Mouse (Mus musculus) hindbrain, embryonic 10.5 days (tissue): Measurements from ENCODE around the gene Gm498. TPM values are rescaled to one million over a fixed set of nuclear protein-coding genes. Genes with fewer than 3 reads are reported as not detected.
A peak's percentile ranks its signal among the peaks of the same experiment; 100 is the strongest.

Experiments
- DNase-seq: peaks from one replicate; pipeline ENCODE4 v3.0.0-alpha.2; 2017; ENCODE audit warnings: low spot score
- H3K27ac ChIP-seq: fragments of 300-500 bp; sonication (generic); 2 replicates; pipeline ENCODE4 v1.5.1; 2016; ENCODE audit warnings: mild to moderate bottlenecking, moderate library complexity
- H3K27me3 ChIP-seq: fragments of 300-500 bp; sonication (generic); 2 replicates; pipeline ENCODE4 v1.6.1; 2016; ENCODE audit warnings: mild to moderate bottlenecking; ENCODE audit not compliant: poor library complexity, insufficient read depth, severe bottlenecking
- H3K36me3 ChIP-seq: fragments of 300-500 bp; sonication (generic); 2 replicates; pipeline ENCODE4 v1.6.1; 2016; ENCODE audit warnings: mild to moderate bottlenecking, moderate library complexity
- H3K4me1 ChIP-seq: fragments of 300-500 bp; sonication (generic); replicated peaks from 2 replicates; pipeline ENCODE4 v1.6.1; 2016; ENCODE audit warnings: mild to moderate bottlenecking
- H3K4me3 ChIP-seq: fragments of 300-500 bp; sonication (generic); 2 replicates; pipeline ENCODE4 v1.5.1; 2016; ENCODE audit warnings: mild to moderate bottlenecking, moderate library complexity
- H3K9me3 ChIP-seq: fragments of 300-500 bp; sonication (generic); 2 replicates; pipeline ENCODE4 v1.6.1; 2016; ENCODE audit warnings: mild to moderate bottlenecking, moderate library complexity
- WGBS: fragments of 180-500 bp; shearing (Covaris S2); methylation state at CpG from one replicate; pipeline ENCODE4 v1.1.7; 2016; 5-methylcytosine and 5-hydroxymethylcytosine counted together
- polyA plus RNA-seq: library from polyadenylated mRNA; unstranded; fragments of >200 nt; fragmentation: Nextera tagmentation; extraction: Ambion mirVana; gene quantifications from 2 replicates; pipeline ENCODE4 v1.2.1, GENCODE M21; 2016

The Gm498 gene
- polyA plus RNA-seq, 1 experiment from 2014 or later: not detected

DNA sequence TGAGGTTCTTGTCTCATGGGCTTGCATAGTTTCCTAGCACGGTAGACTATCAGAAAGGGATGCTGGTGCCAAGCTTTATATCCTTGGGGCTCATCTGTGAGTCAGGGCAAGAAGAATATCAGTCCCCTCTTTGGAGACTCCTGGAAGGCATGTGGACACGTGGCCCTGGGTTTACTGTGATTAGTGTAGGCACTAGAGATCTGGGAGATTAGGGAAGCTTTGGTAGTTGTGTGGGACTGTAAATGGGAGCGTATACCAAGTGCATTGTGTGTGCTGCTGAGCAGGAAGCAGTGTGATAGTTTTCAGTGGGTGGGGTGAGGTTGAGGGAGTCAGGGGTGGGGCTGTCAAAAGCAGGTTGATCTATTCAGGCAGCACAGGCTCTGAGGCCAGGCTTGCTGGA lies 31.7 kb upstream of the Gm498 start:
- H3K9me3 ChIP-seq: no peaks in the 10 kb centered on the region
- peaks cover 73% of the 10 kb centered on the region for H3K36me3 ChIP-seq
- H3K27me3 ChIP-seq: no peaks in the 10 kb centered on the region
- no peak for DNase-seq
- WGBS: 89% methylated on average over 3 of the region's 3 CpGs
- no peak overlapping the region for H3K4me3 ChIP-seq
- H3K27ac ChIP-seq: no peak overlapping the region
- peaks cover 39% of the 10 kb centered on the region for H3K4me1 ChIP-seq

DNA sequence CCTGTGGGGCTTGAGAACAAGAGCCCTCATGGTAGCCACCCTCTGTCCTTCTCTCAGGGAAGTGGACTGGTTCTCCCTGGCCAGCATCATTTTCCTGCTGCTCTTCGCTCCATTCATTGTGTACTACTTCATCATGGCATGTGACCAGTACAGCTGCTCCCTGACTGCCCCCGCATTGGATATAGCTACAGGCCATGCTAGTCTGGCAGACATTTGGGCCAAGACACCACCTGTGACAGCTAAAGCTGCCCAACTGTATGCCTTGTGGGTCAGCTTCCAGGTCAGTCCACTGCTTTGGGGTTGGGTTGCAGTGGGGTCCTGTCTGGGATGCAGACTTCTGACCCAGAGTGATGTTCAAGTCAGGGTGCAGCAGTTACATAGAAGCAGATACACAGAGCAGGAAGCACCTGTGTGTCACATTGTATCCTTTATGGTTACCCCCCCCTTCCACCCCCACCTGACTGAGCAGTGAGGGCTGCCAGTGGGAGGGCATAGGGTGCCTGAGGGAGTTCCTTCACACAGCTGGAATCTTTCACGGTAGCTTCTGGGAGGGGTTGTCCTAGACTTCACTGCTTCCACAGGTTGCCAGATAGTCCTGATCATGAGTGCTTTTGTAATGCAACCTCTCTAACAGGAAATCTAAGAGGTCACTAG lies 28.8 kb upstream of the Gm498 start:
- Histone ChIP-seq H3K4me3 (no peak overlapping the region), H3K27me3 (no peaks in the 10 kb centered on the region), H3K9me3 (no peaks in the 10 kb centered on the region), H3K36me3 (peaks cover 88% of the 10 kb centered on the region), H3K27ac (no peak overlapping the region), H3K4me1 (peaks cover 14% of the 10 kb centered on the region)
- no peak for DNase-seq
- 91% methylated on average over 3 of the region's 3 CpGs for whole genome bisulfite sequencing

DNA sequence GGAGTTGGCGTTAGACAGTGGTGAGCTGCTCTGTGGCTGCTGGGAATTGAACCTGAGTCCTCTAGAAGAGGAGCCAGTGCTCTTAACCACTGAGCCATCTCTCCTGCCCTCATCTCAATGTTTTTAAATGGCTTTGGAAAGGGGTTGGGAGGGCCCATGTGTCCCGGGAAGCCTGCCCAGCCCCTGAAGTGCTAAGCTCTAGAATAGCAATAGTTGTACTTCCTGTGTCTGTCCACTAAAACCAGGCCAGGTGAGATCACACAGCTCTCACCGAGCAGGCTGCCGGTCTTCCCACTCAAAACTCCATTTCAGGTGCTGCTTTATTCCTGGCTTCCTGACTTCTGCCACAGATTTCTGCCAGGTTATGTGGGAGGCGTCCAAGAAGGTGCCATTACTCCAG lies 26.5 kb upstream of the Gm498 start:
- H3K36me3 ChIP-seq: peaks cover 94% of the 10 kb centered on the region
- DNase-seq: no peak
- WGBS: 92% methylated on average over 5 of the region's 5 CpGs

DNA sequence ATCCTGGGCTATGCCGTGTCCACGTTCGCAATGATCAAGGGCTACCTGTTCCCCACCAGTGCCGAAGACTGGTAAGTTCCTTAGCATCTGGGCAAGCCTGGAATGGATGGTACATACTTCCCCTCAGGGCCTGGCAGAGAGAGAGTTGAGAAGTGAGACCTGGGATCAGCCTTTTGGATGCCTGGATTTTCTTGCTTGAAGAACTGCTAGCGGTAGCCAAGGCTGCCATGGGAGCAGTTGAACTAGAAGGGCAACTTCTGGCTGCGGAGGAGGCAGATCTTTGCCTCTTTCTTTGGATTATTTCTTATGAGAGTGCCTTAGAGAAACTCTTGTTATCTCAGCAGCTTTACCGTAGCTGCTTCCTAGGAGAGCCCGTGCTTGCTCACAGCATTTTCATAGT lies 25.3 kb upstream of the Gm498 start:
- Histone ChIP-seq H3K27ac (no peak overlapping the region), H3K4me1 (no peaks in the 10 kb centered on the region), H3K9me3 (no peaks in the 10 kb centered on the region), H3K27me3 (no peaks in the 10 kb centered on the region), H3K4me3 (no peak overlapping the region), H3K36me3 (peaks cover 100% of the 10 kb centered on the region)
- 95% methylated on average over 8 of the region's 8 CpGs for WGBS
- DNase-seq: no peak

More for the DNA sequence above, 26.5 kb upstream of the Gm498 start:
- Histone ChIP-seq H3K27ac (no peak overlapping the region), H3K4me3 (no peak overlapping the region), H3K27me3 (no peaks in the 10 kb centered on the region), H3K4me1 (0 out of 2 replicates have a peak, but pooled peaks cover 2% of the 10 kb centered on the region), H3K9me3 (no peaks in the 10 kb centered on the region)

DNA sequence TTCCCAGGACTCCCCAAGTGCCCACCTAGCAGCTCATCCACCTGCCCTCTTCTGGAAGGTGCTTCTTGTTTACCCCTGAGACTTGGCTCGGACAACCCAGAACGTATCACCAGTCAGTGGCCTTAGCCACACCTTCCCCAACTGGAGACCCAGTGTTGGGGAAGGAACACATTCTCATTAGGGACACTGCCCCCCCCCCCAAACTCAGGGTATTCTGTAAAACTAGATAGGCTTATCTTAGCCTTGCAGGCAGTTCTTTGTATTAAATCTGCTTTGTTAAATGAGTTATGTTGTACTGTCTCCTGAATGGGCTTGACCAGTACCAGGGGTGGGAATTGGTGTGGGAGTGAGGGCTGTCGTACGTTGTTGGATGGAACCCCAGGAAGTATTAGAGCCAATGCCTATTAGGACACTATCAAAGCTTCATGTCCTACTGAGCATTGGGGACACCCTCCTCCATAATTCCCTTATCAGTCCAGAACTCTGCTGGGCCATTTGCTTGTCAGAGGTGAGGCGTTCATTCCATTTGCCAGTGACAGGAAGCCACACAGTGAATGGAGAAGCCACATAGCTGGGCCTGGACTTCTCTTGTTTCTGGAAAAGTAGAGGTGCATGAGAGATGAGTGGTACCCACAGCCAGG lies 18.4 kb upstream of the Gm498 start:
- no peak for DNase-seq
- H3K4me3 ChIP-seq: no peak overlapping the region
- no peak overlapping the region for H3K27ac ChIP-seq
- peaks cover 60% of the 10 kb centered on the region for H3K36me3 ChIP-seq
- no peaks in the 10 kb centered on the region for H3K9me3 ChIP-seq
- 93% methylated on average over 5 of the region's 5 CpGs for WGBS
- H3K4me1 ChIP-seq: no peaks in the 10 kb centered on the region
- no peaks in the 10 kb centered on the region for H3K27me3 ChIP-seq

DNA sequence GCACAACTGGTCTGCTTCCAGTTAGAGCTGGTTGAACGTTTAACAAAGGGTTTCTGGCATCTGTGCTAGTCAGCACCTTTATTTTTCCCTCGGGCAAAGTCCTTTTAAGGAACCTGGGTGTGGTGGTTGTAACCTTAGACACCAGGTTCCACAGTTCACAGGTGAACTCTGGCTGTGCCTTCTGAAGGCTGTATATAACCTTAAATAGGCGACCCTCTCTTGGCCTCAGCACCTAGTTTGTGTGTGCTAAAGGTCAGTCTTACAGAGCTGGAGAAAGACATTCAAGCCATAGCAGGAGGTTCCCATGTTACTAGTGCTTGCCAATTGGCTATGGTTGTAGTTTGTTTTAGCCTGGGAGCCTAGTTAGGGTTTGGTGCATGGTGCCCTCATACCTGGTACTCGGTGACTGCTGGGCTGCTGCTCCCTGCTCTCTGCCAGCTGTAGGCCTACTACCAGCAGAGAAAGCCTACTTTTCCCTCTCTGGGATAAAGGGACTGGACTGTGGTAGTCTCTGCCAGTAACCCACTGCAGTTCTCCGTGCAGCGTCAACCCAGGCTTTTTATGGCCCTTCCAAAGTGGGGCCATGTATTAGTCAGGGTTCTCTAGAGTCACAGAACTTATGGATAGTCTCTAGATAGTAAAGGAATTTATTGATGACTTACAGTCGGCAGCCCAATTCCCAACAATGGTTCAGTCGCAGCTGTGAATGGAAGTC lies 17.7 kb upstream of the Gm498 start:
- peaks cover 53% of the 10 kb centered on the region for H3K36me3 ChIP-seq
- WGBS: 97% methylated on average over 7 of the region's 8 CpGs

DNA sequence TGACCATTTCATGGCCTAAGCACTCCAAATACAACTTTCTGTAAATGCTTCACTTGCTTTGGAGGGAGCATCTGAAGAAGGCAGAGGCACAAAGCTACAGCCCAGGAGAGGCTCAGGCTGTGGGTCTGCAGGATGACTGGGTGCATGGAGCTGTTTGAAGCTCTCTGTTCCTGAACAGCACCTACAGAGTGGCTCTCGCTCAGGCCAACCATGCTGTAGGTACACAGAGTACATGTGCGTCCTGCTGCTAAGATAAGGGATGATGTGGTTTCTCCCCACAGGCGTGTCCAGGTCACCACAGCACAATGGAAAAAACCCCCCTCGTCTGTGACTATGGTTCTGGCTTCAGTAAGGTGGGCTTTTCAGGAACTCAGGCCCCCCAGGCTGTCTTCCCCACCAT lies 2.2 kb downstream of the Gm498 start:
- H3K9me3 ChIP-seq: 0 out of 2 replicates have a peak, but pooled peaks cover 4% of the 10 kb centered on the region
- H3K27me3 ChIP-seq: no peaks in the 10 kb centered on the region
- no peaks in the 10 kb centered on the region for H3K36me3 ChIP-seq
- H3K27ac ChIP-seq: no peak overlapping the region
- no peaks in the 10 kb centered on the region for H3K4me1 ChIP-seq
- WGBS: 86% methylated on average over 4 of the region's 4 CpGs
- DNase-seq: no peak
- H3K4me3 ChIP-seq: no peak overlapping the region

More for the DNA sequence above, 17.7 kb upstream of the Gm498 start:
- DNase-seq: no peak
- Histone ChIP-seq H3K27ac (no peak overlapping the region), H3K4me1 (no peaks in the 10 kb centered on the region), H3K4me3 (no peak overlapping the region), H3K9me3 (no peaks in the 10 kb centered on the region), H3K27me3 (no peaks in the 10 kb centered on the region)

DNA sequence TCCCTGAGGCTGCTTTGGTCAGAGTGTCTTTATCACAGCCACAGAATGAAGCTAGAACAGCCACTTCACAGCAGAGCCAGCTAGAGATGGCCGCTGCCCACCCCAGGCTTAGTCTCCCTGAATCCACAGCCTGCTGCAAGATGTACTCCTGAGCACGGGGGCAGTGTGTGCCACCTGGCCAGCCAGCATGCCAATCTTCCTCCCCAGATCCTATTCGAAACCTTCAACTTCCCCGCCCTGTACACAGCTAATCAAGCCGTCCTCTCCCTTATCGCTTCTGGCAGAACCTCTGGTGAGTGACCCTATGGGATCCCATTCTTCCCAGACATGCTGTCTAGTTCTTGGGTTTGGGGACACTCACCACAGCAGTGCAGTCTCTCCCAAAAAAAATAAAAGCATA lies 17.1 kb downstream of the Gm498 start:
- H3K4me1 ChIP-seq: no peaks in the 10 kb centered on the region
- no peak overlapping the region for H3K4me3 ChIP-seq
- WGBS: 82% methylated on average over 6 of the region's 6 CpGs
- DNase-seq: no peak
- no peaks in the 10 kb centered on the region for H3K27me3 ChIP-seq
- H3K9me3 ChIP-seq: no peaks in the 10 kb centered on the region
- H3K27ac ChIP-seq: no peak overlapping the region
- H3K36me3 ChIP-seq: no peaks in the 10 kb centered on the region

DNA sequence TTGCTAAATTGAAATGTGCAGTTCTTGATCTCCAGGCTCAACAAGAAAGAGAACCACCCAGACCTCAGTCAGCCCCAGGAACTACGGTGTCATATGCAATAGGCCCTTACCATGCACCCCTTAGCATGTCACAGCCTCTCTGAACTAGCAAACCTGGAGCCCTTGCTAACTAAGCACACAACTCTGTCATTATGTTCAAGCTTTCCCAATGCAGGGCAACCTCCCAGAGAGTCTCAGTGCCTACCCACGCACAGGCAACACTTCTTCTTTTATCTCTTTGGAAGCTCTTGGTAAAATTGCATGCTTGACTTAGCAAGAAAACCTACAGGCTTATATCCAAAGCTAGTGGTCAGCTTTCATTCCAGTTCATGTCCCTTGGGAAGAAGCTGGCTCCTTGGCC lies 24.5 kb downstream of the Gm498 start:
- Histone ChIP-seq H3K4me3 (no peak overlapping the region), H3K27ac (no peak overlapping the region), H3K4me1 (peaks cover 3% of the 10 kb centered on the region; the same call in 1 of the 2 replicates), H3K9me3 (no peaks in the 10 kb centered on the region), H3K27me3 (no peaks in the 10 kb centered on the region), H3K36me3 (no peaks in the 10 kb centered on the region)
- 70% methylated on average over 2 of the region's 2 CpGs for WGBS
- DNase-seq: no peak

DNA sequence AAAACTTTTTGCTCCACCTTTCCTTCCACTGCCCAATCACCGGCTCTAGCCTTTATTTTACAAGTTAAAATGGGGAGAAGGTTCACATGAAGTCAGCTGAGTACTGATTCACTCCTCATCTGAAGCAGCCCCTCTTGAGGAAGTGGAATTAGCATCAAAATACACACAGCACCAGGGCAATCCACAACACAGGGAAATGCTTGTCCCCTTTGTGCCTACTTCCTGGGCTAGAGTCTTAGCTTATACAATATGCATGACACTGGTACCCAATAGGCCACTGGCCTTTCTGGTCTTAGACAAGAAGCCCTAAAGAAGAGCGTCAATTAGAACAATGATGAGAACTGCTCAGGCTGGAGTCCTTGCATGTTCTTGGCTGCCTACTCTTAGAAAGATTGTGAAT lies 25.7 kb downstream of the Gm498 start:
- peaks cover 3% of the 10 kb centered on the region; the same call in 1 of the 2 replicates for H3K4me1 ChIP-seq
- no peaks in the 10 kb centered on the region for H3K9me3 ChIP-seq
- DNase-seq: no peak
- WGBS: 58% methylated on average over 2 of the region's 2 CpGs
- no peak overlapping the region for H3K4me3 ChIP-seq
- H3K27ac ChIP-seq: no peak overlapping the region
- no peaks in the 10 kb centered on the region for H3K27me3 ChIP-seq
- no peaks in the 10 kb centered on the region for H3K36me3 ChIP-seq

DNA sequence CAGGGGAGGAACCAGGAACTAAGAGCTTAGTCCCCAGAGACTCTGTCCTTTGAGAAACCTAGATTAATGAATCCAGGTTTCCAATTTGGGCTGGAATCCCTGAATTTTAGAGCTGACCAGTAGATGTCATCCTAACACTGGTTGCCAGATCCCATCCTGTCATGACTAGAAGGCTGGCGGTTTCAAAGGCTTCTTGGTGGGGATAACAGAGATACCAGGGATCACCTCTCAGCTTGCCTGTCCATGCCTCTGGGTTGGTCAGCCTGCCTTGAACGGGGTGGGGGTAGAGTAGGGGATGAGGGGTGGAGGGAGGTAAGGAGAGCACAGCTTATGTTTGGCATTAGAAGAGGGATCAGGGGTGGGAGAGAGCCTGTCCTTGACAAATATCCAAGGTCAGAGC lies 34.0 kb downstream of the Gm498 start:
- peaks cover 3% of the 10 kb centered on the region; the same call in 1 of the 2 replicates for H3K4me1 ChIP-seq
- H3K4me3 ChIP-seq: no peak overlapping the region
- 30% methylated on average over 2 of the region's 2 CpGs for WGBS
- DNase-seq: no peak
- H3K36me3 ChIP-seq: no peaks in the 10 kb centered on the region
- H3K27ac ChIP-seq: no peak overlapping the region
- H3K27me3 ChIP-seq: no peaks in the 10 kb centered on the region
- no peaks in the 10 kb centered on the region for H3K9me3 ChIP-seq

DNA sequence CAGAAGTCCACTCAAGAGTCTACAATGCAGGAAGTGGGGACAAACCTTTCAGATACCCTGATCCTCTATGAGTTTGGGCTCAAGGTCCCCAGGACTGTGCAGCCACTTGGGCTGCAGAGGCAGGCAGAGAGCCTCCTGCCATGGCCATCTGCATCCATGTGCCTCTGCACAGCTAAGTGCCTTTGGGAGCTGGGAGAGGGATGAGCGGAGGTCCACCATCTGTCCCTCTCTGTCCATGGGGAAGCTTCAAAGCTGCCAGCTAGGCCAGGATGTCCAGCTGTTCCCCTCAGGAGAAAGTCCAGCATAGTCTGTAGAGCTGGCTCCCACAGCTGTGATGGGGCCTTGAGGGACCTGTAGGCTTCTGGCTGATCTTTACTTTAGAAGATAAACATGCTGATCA lies 38.5 kb downstream of the Gm498 start:
- Histone ChIP-seq H3K27me3 (no peaks in the 10 kb centered on the region), H3K4me1 (peaks cover 3% of the 10 kb centered on the region; the same call in 1 of the 2 replicates), H3K9me3 (no peaks in the 10 kb centered on the region), H3K36me3 (no peaks in the 10 kb centered on the region), H3K4me3 (no peak overlapping the region), H3K27ac (0 out of 2 replicates have a peak overlapping the region, but pooled peaks have one; percentile 3)
- WGBS: 74% methylated on average over 1 of the region's 1 CpGs
- DNase-seq: no peak

DNA sequence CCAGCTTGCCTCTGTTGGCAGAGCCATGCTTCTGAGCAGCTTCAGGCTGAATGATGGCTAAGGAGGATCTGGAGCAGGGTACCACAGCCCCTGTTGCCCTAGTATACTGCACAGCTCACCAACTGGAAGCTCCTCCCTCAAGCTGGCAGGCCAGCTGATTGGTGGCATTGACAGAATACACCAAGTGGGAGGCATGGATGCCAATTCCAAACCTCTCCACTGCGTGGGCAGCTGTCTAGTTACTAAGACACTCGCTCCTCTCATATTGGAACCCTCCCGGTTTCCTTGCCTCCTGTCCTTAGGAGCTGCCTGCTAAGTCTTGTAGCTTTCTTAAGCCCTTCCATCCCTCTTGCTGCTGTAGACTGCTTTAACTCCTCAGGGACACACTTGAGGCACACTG lies 39.0 kb downstream of the Gm498 start:
- Histone ChIP-seq H3K36me3 (no peaks in the 10 kb centered on the region), H3K9me3 (0 out of 2 replicates have a peak, but pooled peaks cover under 1% of the 10 kb centered on the region), H3K4me3 (no peak overlapping the region), H3K4me1 (peaks cover 3% of the 10 kb centered on the region; the same call in 1 of the 2 replicates), H3K27me3 (no peaks in the 10 kb centered on the region), H3K27ac (no peak overlapping the region)
- DNase-seq: no peak
- 82% methylated on average over 3 of the region's 3 CpGs for WGBS
